Mouse (Mus musculus): Measurements from ENCODE around the gene Mtmr2. TPM values are rescaled to one million over a fixed set of nuclear protein-coding genes. Genes with fewer than 3 reads are reported as not detected.

Mtmr2 gene
- total and polyA plus RNA-seq, 3 experiments = 7.2 to 22.4 (median 19.6) TPM

DNA sequence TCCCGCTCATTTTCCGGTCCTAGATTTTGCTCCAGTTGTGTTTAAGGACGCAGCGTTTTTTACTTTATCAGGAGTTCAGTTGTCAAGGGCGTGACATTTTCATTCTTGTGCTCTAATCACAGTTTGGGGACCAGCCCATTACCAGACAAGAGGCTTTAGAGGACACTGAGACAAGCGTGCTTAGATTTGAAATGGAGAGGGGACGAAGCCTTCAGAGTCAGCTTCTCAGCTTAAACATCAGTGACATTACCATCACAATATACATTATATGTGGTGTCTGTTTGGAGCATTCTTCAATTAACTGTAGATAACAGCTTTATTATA lies 1.4 kb downstream of the Mtmr2 start:
- H3K27ac ChIP-seq = peak overlapping the region; percentile 92
- intact Hi-C loops (cut with DNase I) = loop anchor here (2.0 kb wide), 1 partner anchor 77 kb away; the partner anchor contains the start of genes Cep57 and Fam76b
- peaks cover 9% of the 10 kb centered on the region for H3K36me3 ChIP-seq (ENCODE audit: control insufficient read depth, insufficient read depth, low read length)
- H3K9ac ChIP-seq (ENCODE audit: low read depth, low read length) = peak overlapping the region; percentile 97
- H3K4me3 ChIP-seq = peak overlapping the region; percentile 93
- WGBS = under 1% methylated on average over 7 of the region's 7 CpGs
- H3K27me3 ChIP-seq (ENCODE audit: control insufficient read depth, insufficient read depth, low read length) = no peaks in the 10 kb centered on the region
- peaks cover 7% of the 10 kb centered on the region for H3K4me1 ChIP-seq (ENCODE audit: control insufficient read depth, insufficient read depth, low read length)
- TF ChIP-seq CTCF (IDR thresholded peaks at IDR 0.05) (no peak), POLR2A (IDR thresholded peaks at IDR 0.05; ENCODE audit: insufficient read depth, low read depth, low read length) (no peak), EP300 (IDR thresholded peaks at IDR 0.05; ENCODE audit: insufficient read depth, low read depth, low read length) (no peak)
- H3K79me2 ChIP-seq (replicated peaks; ENCODE audit: control insufficient read depth, insufficient read depth, low read length) = peaks cover 5% of the 10 kb centered on the region; the same call in 1 of the 2 replicates
- no peak for DNase-seq

GRCm38 (mm10) chr9:13752543-13752942 lies 4.3 kb downstream of the Mtmr2 start:
- H3K27ac ChIP-seq = peak overlapping the region; percentile 82
- DNase-seq = no peak

GRCm38 (mm10) chr9:13760430-13760829 lies 12.2 kb downstream of the Mtmr2 start:
- DNase-seq = no peak
- H3K4me1 ChIP-seq (ENCODE audit: control insufficient read depth, insufficient read depth, low read length) = no peaks in the 10 kb centered on the region
- no peak overlapping the region for H3K4me3 ChIP-seq
- H3K79me2 ChIP-seq (replicated peaks; ENCODE audit: control insufficient read depth, insufficient read depth, low read length) = peaks cover 8% of the 10 kb centered on the region; the same call in 1 of the 2 replicates
- H3K27me3 ChIP-seq (ENCODE audit: control insufficient read depth, insufficient read depth, low read length) = no peaks in the 10 kb centered on the region
- no peak for TF ChIP-seq CTCF (IDR thresholded peaks at IDR 0.05)
- TF ChIP-seq EP300 (IDR thresholded peaks at IDR 0.05; ENCODE audit: insufficient read depth, low read depth, low read length) = no peak
- TF ChIP-seq POLR2A (IDR thresholded peaks at IDR 0.05; ENCODE audit: insufficient read depth, low read depth, low read length) = no peak
- H3K36me3 ChIP-seq (ENCODE audit: control insufficient read depth, insufficient read depth, low read length) = peaks cover 8% of the 10 kb centered on the region
- no peak overlapping the region for H3K9ac ChIP-seq (ENCODE audit: low read depth, low read length)
- 40% methylated on average over 3 of the region's 3 CpGs for WGBS
- H3K27ac ChIP-seq = no peak overlapping the region
- intact Hi-C loops (cut with DNase I) = no loop called here

More at GRCm38 (mm10) chr9:13752543-13752942, 4.3 kb downstream of the Mtmr2 start:
- intact Hi-C loops (cut with DNase I) = loop anchor here (5.0 kb wide), 1 partner anchor 40 kb away; no protein-coding TSS in a partner anchor
- Histone ChIP-seq H3K36me3 (ENCODE audit: control insufficient read depth, insufficient read depth, low read length) (peaks cover 9% of the 10 kb centered on the region), H3K4me1 (ENCODE audit: control insufficient read depth, insufficient read depth, low read length) (peaks cover 7% of the 10 kb centered on the region), H3K27me3 (ENCODE audit: control insufficient read depth, insufficient read depth, low read length) (no peaks in the 10 kb centered on the region), H3K9ac (ENCODE audit: low read depth, low read length) (no peak overlapping the region), H3K4me3 (no peak overlapping the region), H3K79me2 (replicated peaks; ENCODE audit: control insufficient read depth, insufficient read depth, low read length) (peaks cover 5% of the 10 kb centered on the region; the same call in 1 of the 2 replicates)
- 32% methylated on average over 4 of the region's 4 CpGs for WGBS
- TF ChIP-seq CTCF (IDR thresholded peaks at IDR 0.05) = no peak
- no peak for TF ChIP-seq EP300 (IDR thresholded peaks at IDR 0.05; ENCODE audit: insufficient read depth, low read depth, low read length)
- TF ChIP-seq POLR2A (IDR thresholded peaks at IDR 0.05; ENCODE audit: insufficient read depth, low read depth, low read length) = no peak

DNA sequence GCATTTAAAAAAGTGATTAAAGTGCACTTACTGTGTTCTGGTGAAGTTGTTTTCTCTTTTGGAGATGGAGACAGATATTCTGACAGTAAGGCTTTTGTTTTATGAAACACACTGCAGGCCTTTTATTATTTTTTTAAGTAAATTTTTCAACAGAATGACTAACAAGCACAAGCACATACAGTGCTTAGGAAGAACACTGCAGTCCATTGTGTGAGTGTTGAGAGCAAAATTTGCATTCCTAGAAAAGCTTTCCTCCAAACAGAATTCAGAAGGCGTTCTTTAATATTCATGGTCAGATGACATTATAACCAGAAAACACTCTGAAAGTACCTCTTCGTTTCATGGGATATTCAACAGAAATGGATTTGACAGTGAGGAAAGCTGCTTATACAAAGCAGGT lies 17.4 kb downstream of the Mtmr2 start:
- H3K36me3 ChIP-seq (ENCODE audit: control insufficient read depth, insufficient read depth, low read length) = peaks cover 8% of the 10 kb centered on the region
- WGBS = 82% methylated on average over 2 of the region's 2 CpGs
- H3K9ac ChIP-seq (ENCODE audit: low read depth, low read length) = no peak overlapping the region
- no peak for TF ChIP-seq EP300 (IDR thresholded peaks at IDR 0.05; ENCODE audit: insufficient read depth, low read depth, low read length)
- no peak for TF ChIP-seq CTCF (IDR thresholded peaks at IDR 0.05)
- TF ChIP-seq POLR2A (IDR thresholded peaks at IDR 0.05; ENCODE audit: insufficient read depth, low read depth, low read length) = no peak
- no peak overlapping the region for H3K27ac ChIP-seq
- intact Hi-C loops (cut with DNase I) = no loop called here
- H3K4me1 ChIP-seq (ENCODE audit: control insufficient read depth, insufficient read depth, low read length) = no peaks in the 10 kb centered on the region
- no peak for DNase-seq
- H3K27me3 ChIP-seq (ENCODE audit: control insufficient read depth, insufficient read depth, low read length) = no peaks in the 10 kb centered on the region
- no peak overlapping the region for H3K4me3 ChIP-seq
- peaks cover 4% of the 10 kb centered on the region for H3K79me2 ChIP-seq (replicated peaks; ENCODE audit: control insufficient read depth, insufficient read depth, low read length)

DNA sequence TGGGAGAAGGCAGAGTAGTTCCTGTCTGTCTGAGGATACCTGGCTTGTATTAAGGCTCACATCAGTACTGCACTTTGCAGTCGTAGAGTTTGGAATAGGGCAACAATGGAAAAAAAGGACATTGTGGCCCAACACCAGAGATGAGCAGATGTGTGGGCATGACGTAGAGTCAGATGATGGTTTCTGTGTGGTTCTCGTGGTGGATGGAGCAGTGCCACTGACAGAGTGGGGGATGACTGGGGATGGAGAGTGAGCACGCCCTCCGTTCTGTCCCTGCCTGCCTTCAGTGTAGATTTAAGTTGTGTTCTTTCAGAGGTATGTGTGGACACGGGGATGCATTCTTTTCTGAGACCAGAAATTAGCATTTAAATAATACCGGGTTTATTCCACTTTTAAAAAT lies 18.4 kb downstream of the Mtmr2 start:
- intact Hi-C loops (cut with DNase I) = no loop called here
- 87% methylated on average over 7 of the region's 7 CpGs for WGBS
- Histone ChIP-seq H3K4me1 (ENCODE audit: control insufficient read depth, insufficient read depth, low read length) (no peaks in the 10 kb centered on the region), H3K9ac (ENCODE audit: low read depth, low read length) (no peak overlapping the region), H3K27me3 (ENCODE audit: control insufficient read depth, insufficient read depth, low read length) (no peaks in the 10 kb centered on the region), H3K27ac (no peak overlapping the region), H3K4me3 (no peak overlapping the region), H3K79me2 (replicated peaks; ENCODE audit: control insufficient read depth, insufficient read depth, low read length) (peaks cover 9% of the 10 kb centered on the region), H3K36me3 (ENCODE audit: control insufficient read depth, insufficient read depth, low read length) (peaks cover 2% of the 10 kb centered on the region; the same call in 1 of the 2 replicates)
- no peak for TF ChIP-seq POLR2A (IDR thresholded peaks at IDR 0.05; ENCODE audit: insufficient read depth, low read depth, low read length)
- TF ChIP-seq EP300 (IDR thresholded peaks at IDR 0.05; ENCODE audit: insufficient read depth, low read depth, low read length) = no peak
- TF ChIP-seq CTCF (IDR thresholded peaks at IDR 0.05) = no peak
- no peak for DNase-seq

DNA sequence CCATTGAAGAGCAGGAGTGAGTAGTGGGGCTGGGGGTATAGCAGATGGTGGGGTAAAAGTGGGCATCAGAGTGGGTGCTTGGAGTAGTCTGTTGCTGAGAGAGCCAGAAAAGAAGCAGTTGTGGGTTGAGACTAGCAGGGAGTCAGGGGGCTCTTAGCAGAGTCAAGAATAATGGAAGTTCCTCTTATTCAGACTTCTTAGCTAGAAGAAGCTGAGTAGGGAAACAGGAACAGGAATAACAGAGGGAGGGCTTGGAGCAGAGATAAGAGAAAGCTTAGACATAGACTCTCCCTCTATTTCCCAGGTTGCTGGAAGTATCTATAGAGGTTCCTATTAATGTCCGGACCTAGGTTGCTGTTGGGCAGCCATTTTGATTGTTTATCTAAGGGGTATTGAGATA lies 26.5 kb downstream of the Mtmr2 start:
- Histone ChIP-seq H3K36me3 (ENCODE audit: control insufficient read depth, insufficient read depth, low read length) (no peaks in the 10 kb centered on the region), H3K9ac (ENCODE audit: low read depth, low read length) (no peak overlapping the region), H3K4me3 (no peak overlapping the region)

More for the DNA sequence above, 26.5 kb downstream of the Mtmr2 start:
- Histone ChIP-seq H3K27ac (no peak overlapping the region), H3K4me1 (ENCODE audit: control insufficient read depth, insufficient read depth, low read length) (peaks cover 3% of the 10 kb centered on the region), H3K79me2 (replicated peaks; ENCODE audit: control insufficient read depth, insufficient read depth, low read length) (peaks cover 18% of the 10 kb centered on the region), H3K27me3 (ENCODE audit: control insufficient read depth, insufficient read depth, low read length) (no peaks in the 10 kb centered on the region)
- WGBS = 64% methylated on average over 1 of the region's 1 CpGs
- no peak for TF ChIP-seq CTCF (IDR thresholded peaks at IDR 0.05)
- TF ChIP-seq EP300 (IDR thresholded peaks at IDR 0.05; ENCODE audit: insufficient read depth, low read depth, low read length) = no peak
- TF ChIP-seq POLR2A (IDR thresholded peaks at IDR 0.05; ENCODE audit: insufficient read depth, low read depth, low read length) = no peak
- intact Hi-C loops (cut with DNase I) = no loop called here
- no peak for DNase-seq
